Mouse (Mus musculus) intestine, embryonic 15.5 days (tissue): ENCODE measurements at regions not wholly inside any gene's neighbourhood (a gene's known extent, or its start where the extent isn't known, plus 50 kb on each side); places are given as distances from the start of the nearest gene placed in this dataset.

Experiments used
- ATAC-seq: fragments of 200-750 bp; cut with Nextera tagmentation; 2 replicates; pipeline ENCODE4 v1.8.0; 2017; ENCODE audit warnings: moderate TSS enrichment, moderate library complexity
- H3K27ac ChIP-seq: fragments of 300-500 bp; sonication (generic); 2 replicates; pipeline ENCODE4 v1.5.1; 2015; ENCODE audit warnings: mild to moderate bottlenecking, inconsistent platforms
- H3K27me3 ChIP-seq: fragments of 300-500 bp; sonication (generic); replicated peaks from 2 replicates; pipeline ENCODE4 v1.6.1; 2015; ENCODE audit warnings: inconsistent platforms
- H3K36me3 ChIP-seq: fragments of 300-500 bp; sonication (generic); 2 replicates; pipeline ENCODE4 v1.6.1; 2015; ENCODE audit warnings: inconsistent platforms
- H3K4me1 ChIP-seq: fragments of 300-500 bp; sonication (generic); replicated peaks from 2 replicates; pipeline ENCODE4 v1.6.1; 2015; ENCODE audit warnings: inconsistent platforms
- H3K4me2 ChIP-seq: fragments of 300-500 bp; sonication (generic); replicated peaks from 2 replicates; pipeline ENCODE4 v1.6.1; 2015; ENCODE audit warnings: mild to moderate bottlenecking, inconsistent platforms
- H3K4me3 ChIP-seq: fragments of 300-500 bp; sonication (generic); replicated peaks from 2 replicates; pipeline ENCODE4 v1.5.1; 2015; ENCODE audit warnings: inconsistent platforms
- H3K9ac ChIP-seq: fragments of 300-500 bp; sonication (generic); 2 replicates; pipeline ENCODE4 v1.6.1; 2015; ENCODE audit warnings: inconsistent platforms
- H3K9me3 ChIP-seq: fragments of 300-500 bp; sonication (generic); 2 replicates; pipeline ENCODE4 v1.6.1; 2016; ENCODE audit warnings: inconsistent platforms
- WGBS: fragments of 180-500 bp; shearing (Covaris S2); methylation state at CpG from one replicate; pipeline ENCODE4 v1.1.7; 2015; 5-methylcytosine and 5-hydroxymethylcytosine counted together

GRCm38 (mm10) chr10:96756355-96757084 lies 139.7 kb downstream of the Btg1 start:
- H3K27ac ChIP-seq: no peak overlapping the region
- no peaks in the 10 kb centered on the region for H3K9me3 ChIP-seq
- 48% methylated on average over 5 of the region's 5 CpGs for WGBS
- H3K4me1 ChIP-seq: peaks cover 2% of the 10 kb centered on the region; the same call in 1 of the 2 replicates
- ATAC-seq: no peak
- H3K4me2 ChIP-seq: no peak overlapping the region
- H3K27me3 ChIP-seq: no peaks in the 10 kb centered on the region
- no peak overlapping the region for H3K9ac ChIP-seq
- H3K4me3 ChIP-seq: no peak overlapping the region
- H3K36me3 ChIP-seq: no peaks in the 10 kb centered on the region

GRCm38 (mm10) chr10:96757311-96757710 lies 140.5 kb downstream of the Btg1 start:
- Histone ChIP-seq H3K4me2 (no peak overlapping the region), H3K4me1 (peaks cover 2% of the 10 kb centered on the region; the same call in 1 of the 2 replicates), H3K9ac (no peak overlapping the region), H3K9me3 (no peaks in the 10 kb centered on the region), H3K36me3 (no peaks in the 10 kb centered on the region), H3K27me3 (no peaks in the 10 kb centered on the region), H3K27ac (no peak overlapping the region), H3K4me3 (no peak overlapping the region)
- peak; percentile 58 for ATAC-seq
- WGBS: 67% methylated on average over 1 of the region's 1 CpGs

GRCm38 (mm10) chr10:96761601-96762000 lies 144.8 kb downstream of the Btg1 start:
- Histone ChIP-seq H3K4me2 (no peak overlapping the region), H3K4me1 (peaks cover under 1% of the 10 kb centered on the region; the same call in 1 of the 2 replicates), H3K27ac (no peak overlapping the region), H3K4me3 (no peak overlapping the region), H3K27me3 (no peaks in the 10 kb centered on the region), H3K9me3 (no peaks in the 10 kb centered on the region), H3K9ac (no peak overlapping the region), H3K36me3 (no peaks in the 10 kb centered on the region)
- WGBS: 89% methylated on average over 8 of the region's 8 CpGs
- no peak for ATAC-seq

- Histone ChIP-seq H3K9me3 (no peaks in the 10 kb centered on the region), H3K36me3 (no peaks in the 10 kb centered on the region), H3K4me2 (no peak overlapping the region), H3K27me3 (no peaks in the 10 kb centered on the region), H3K4me3 (no peak overlapping the region), H3K27ac (no peak overlapping the region), H3K4me1 (no peaks in the 10 kb centered on the region), H3K9ac (no peak overlapping the region)
- ATAC-seq: no peak
- WGBS: 88% methylated on average over 5 of the region's 5 CpGs
Observed at GRCm38 (mm10) chr10:96765626-96766025, 148.8 kb downstream of the Btg1 start.

GRCm38 (mm10) chr10:96778220-96778619 lies 161.4 kb downstream of the Btg1 start:
- Histone ChIP-seq H3K9me3 (no peaks in the 10 kb centered on the region), H3K4me3 (no peak overlapping the region), H3K4me2 (no peak overlapping the region), H3K36me3 (no peaks in the 10 kb centered on the region), H3K27ac (no peak overlapping the region), H3K9ac (no peak overlapping the region), H3K4me1 (no peaks in the 10 kb centered on the region), H3K27me3 (no peaks in the 10 kb centered on the region)
- no peak for ATAC-seq
- 87% methylated on average over 1 of the region's 1 CpGs for WGBS

- H3K27me3 ChIP-seq: no peaks in the 10 kb centered on the region
- no peak overlapping the region for H3K27ac ChIP-seq
- 85% methylated on average over 5 of the region's 5 CpGs for WGBS
- no peaks in the 10 kb centered on the region for H3K36me3 ChIP-seq
- ATAC-seq: no peak
- H3K4me1 ChIP-seq: no peaks in the 10 kb centered on the region
- no peak overlapping the region for H3K9ac ChIP-seq
- no peak overlapping the region for H3K4me3 ChIP-seq
- H3K9me3 ChIP-seq: no peaks in the 10 kb centered on the region
- no peak overlapping the region for H3K4me2 ChIP-seq
Observed at GRCm38 (mm10) chr10:96783966-96784365, 167.2 kb downstream of the Btg1 start.

GRCm38 (mm10) chr10:96786903-96787571 lies 170.2 kb downstream of the Btg1 start:
- Histone ChIP-seq H3K4me2 (no peak overlapping the region), H3K27me3 (no peaks in the 10 kb centered on the region), H3K36me3 (no peaks in the 10 kb centered on the region), H3K9me3 (no peaks in the 10 kb centered on the region), H3K4me3 (no peak overlapping the region), H3K9ac (no peak overlapping the region), H3K27ac (no peak overlapping the region), H3K4me1 (no peaks in the 10 kb centered on the region)
- WGBS: 47% methylated on average over 8 of the region's 8 CpGs
- no peak for ATAC-seq

- ATAC-seq: no peak
- Histone ChIP-seq H3K4me3 (no peak overlapping the region), H3K27me3 (no peaks in the 10 kb centered on the region), H3K36me3 (no peaks in the 10 kb centered on the region), H3K9ac (no peak overlapping the region), H3K4me1 (no peaks in the 10 kb centered on the region), H3K4me2 (no peak overlapping the region), H3K9me3 (no peaks in the 10 kb centered on the region), H3K27ac (no peak overlapping the region)
- 68% methylated on average over 1 of the region's 1 CpGs for WGBS
Observed at GRCm38 (mm10) chr10:96787572-96787946, 170.8 kb downstream of the Btg1 start.

- H3K4me2 ChIP-seq: no peak overlapping the region
- no peak for ATAC-seq
- 83% methylated on average over 8 of the region's 8 CpGs for WGBS
Observed at GRCm38 (mm10) chr10:96788352-96789016, 171.7 kb downstream of the Btg1 start.

GRCm38 (mm10) chr10:96797116-96797515 lies 180.3 kb downstream of the Btg1 start:
- Histone ChIP-seq H3K4me1 (no peaks in the 10 kb centered on the region), H3K4me3 (no peak overlapping the region), H3K36me3 (no peaks in the 10 kb centered on the region), H3K27ac (no peak overlapping the region), H3K27me3 (no peaks in the 10 kb centered on the region), H3K9ac (no peak overlapping the region), H3K9me3 (no peaks in the 10 kb centered on the region), H3K4me2 (no peak overlapping the region)
- ATAC-seq: peak; percentile 76
- WGBS: 65% methylated on average over 6 of the region's 6 CpGs

More at GRCm38 (mm10) chr10:96788352-96789016, 171.7 kb downstream of the Btg1 start:
- H3K4me3 ChIP-seq: no peak overlapping the region
- no peaks in the 10 kb centered on the region for H3K27me3 ChIP-seq
- no peaks in the 10 kb centered on the region for H3K36me3 ChIP-seq
- no peaks in the 10 kb centered on the region for H3K9me3 ChIP-seq
- no peak overlapping the region for H3K9ac ChIP-seq
- H3K4me1 ChIP-seq: no peaks in the 10 kb centered on the region
- no peak overlapping the region for H3K27ac ChIP-seq

GRCm38 (mm10) chr10:96800801-96801200 lies 184.0 kb downstream of the Btg1 start:
- 84% methylated on average over 3 of the region's 3 CpGs for WGBS

GRCm38 (mm10) chr10:96804030-96804784 lies 187.4 kb downstream of the Btg1 start:
- peak; percentile 91 for ATAC-seq
- 0 out of 2 replicates have a peak, but pooled peaks cover 2% of the 10 kb centered on the region for H3K4me1 ChIP-seq
- H3K4me2 ChIP-seq: peak overlapping the region; percentile 16

More at GRCm38 (mm10) chr10:96800801-96801200, 184.0 kb downstream of the Btg1 start:
- no peak for ATAC-seq
- Histone ChIP-seq H3K4me1 (0 out of 2 replicates have a peak, but pooled peaks cover 2% of the 10 kb centered on the region), H3K27ac (no peak overlapping the region), H3K9me3 (no peaks in the 10 kb centered on the region), H3K4me3 (no peak overlapping the region), H3K36me3 (no peaks in the 10 kb centered on the region), H3K27me3 (no peaks in the 10 kb centered on the region), H3K4me2 (no peak overlapping the region), H3K9ac (no peak overlapping the region)

More at GRCm38 (mm10) chr10:96804030-96804784, 187.4 kb downstream of the Btg1 start:
- H3K27me3 ChIP-seq: no peaks in the 10 kb centered on the region
- no peaks in the 10 kb centered on the region for H3K36me3 ChIP-seq
- H3K9ac ChIP-seq: no peak overlapping the region
- no peak overlapping the region for H3K4me3 ChIP-seq
- H3K27ac ChIP-seq: peak overlapping the region; percentile 40; the same call in 1 of the 2 replicates
- H3K9me3 ChIP-seq: no peaks in the 10 kb centered on the region
- 25% methylated on average over 7 of the region's 7 CpGs for WGBS
